Mouse (Mus musculus): ENCODE data around the gene Tbx19.

Tbx19 gene

GRCm38 (mm10) chr1:165110659-165111058 is 49.9 kb downstream of the Tbx19 start:
- DNase-seq = no peak

GRCm38 (mm10) chr1:165109135-165109534 is 51.4 kb downstream of the Tbx19 start:
- DNase-seq = no peak

DNA sequence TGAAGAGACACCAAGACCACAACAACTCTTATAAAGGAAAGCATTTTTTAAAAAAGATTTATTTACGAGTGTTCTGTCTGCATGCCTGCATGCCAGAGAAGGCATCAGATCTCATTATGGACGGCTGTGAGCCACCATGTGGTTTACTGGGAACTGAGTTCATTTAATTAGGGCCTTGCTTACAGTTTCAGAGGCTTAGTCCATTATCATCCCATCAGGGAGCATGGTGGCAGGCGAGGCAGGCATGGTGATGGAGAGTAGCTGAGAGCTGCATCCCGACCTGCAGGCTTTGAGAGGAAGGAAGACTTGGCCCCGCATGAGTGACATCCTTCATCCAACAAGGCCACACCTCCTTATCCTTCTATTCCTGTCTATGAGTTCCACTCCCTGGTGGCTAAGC is 52.1 kb downstream of the Tbx19 start:
- DNase-seq = no peak

- DNase-seq = no peak
Observed at GRCm38 (mm10) chr1:165106011-165106385, 54.6 kb downstream of the Tbx19 start.

GRCm38 (mm10) chr1:165105270-165106010 is 55.1 kb downstream of the Tbx19 start:
- DNase-seq = no peak

DNA sequence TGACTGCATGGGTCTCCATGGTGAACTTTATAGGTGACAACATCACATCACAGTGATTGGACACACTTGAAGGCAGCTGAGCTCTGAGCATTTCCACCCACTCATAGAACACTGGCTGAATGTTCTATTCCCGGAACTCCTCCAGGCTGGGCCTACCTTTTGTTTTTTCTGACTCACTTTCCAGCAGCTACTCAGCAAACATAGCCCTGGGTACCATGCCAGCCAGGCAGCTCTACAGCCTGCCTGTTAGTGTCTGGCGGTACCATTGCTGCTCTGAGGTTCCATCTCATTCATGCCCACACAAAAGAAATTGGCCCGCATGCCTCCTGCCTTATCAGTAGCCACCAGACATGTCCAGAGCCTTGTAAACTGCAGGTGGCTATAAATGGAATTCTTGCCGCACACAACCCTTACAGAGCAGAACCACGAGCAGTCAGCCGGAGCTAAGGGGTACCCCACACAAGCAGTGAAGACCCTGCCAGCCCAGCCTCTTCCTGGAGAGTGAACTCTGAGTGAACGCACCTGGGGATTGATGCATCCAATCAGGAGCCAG is 55.8 kb downstream of the Tbx19 start:
- DNase-seq = no peak

DNA sequence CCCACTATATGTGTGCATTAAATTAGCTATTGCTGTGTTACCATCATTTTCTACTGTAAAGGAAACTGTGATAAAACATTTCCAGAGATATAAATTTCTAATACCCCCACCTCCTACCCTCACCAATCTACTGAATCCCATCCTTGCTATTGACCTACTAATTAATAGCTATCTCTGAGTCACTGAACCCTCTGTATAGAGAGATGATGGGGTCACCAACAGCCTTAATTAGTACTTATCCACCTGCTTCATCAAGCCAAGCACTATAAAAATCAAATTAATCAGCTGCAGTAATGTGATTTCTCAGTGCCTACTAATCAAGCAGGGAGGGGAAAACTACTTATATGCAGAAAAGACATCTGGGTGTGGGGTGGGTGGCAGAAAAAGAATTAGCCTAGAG is 61.0 kb downstream of the Tbx19 start:
- no peak for DNase-seq

- no peak for DNase-seq
Observed at GRCm38 (mm10) chr1:165094871-165095270, 65.7 kb downstream of the Tbx19 start.

DNA sequence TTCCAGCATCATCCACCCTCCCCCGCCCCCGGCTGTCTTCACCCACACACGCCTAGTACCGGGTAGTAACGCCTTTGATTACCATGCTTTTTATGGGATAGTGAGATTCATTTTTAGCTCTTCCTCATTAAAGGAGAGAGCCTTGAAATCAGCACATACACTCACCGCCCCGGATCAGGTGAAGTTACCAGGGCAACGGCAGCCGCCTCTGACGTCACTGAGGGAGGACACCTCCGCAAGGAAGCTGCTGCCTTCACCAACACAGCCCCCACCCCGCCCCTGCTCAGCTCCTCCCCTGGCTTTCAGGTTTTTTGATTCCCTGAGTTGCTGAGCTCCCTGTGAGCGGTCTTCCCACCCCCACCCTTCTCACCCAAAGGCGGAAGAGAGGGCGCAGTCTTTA is 68.9 kb downstream of the Tbx19 start:
- peak in 1 of 2 experiments; percentile 23 for DNase-seq

DNA sequence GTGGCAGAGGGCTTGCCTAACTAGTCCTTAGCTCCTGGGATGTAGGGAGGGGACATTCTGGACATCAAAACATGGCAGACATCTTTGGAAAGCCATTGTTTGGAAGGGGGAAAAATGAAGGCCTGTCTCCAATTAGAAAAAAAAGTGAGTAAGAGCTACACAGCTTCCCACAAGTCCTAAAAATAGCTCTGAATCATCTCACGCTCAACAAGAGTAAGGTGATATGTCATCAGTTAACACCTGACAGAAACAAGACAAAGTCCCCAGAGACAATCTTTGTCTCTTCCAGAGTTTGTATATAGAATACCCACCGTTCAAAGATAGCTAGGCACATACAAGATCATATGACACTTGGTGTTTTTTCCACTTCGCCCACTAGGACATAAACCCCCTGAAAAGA is 71.0 kb downstream of the Tbx19 start:
- DNase-seq = no peak

Data from lung, postnatal 4 days (tissue).